Mouse (Mus musculus) embryonic facial prominence, embryonic 12.5 days (tissue): ENCODE results near the gene Dbndd2. TPM values are rescaled to one million over a fixed set of nuclear protein-coding genes. Genes with fewer than 3 reads are reported as not detected.

Source experiments
- ATAC-seq: fragments of 200-750 bp; cut with Nextera tagmentation; 2 replicates; pipeline ENCODE4 v1.8.0; 2017; ENCODE audit not compliant: insufficient number of reproducible peaks, insufficient read depth, low FRiP score, low TSS enrichment
- H3K27ac ChIP-seq: fragments of 300-500 bp; sonication (generic); 2 replicates; pipeline ENCODE4 v1.5.1; 2016; ENCODE audit warnings: mild to moderate bottlenecking
- H3K27me3 ChIP-seq: fragments of 300-500 bp; sonication (generic); 2 replicates; pipeline ENCODE4 v1.6.1; 2016; ENCODE audit warnings: mild to moderate bottlenecking, moderate library complexity
- H3K36me3 ChIP-seq: fragments of 300-500 bp; sonication (generic); 2 replicates; pipeline ENCODE4 v1.6.1; 2016; ENCODE audit warnings: mild to moderate bottlenecking
- H3K4me1 ChIP-seq: fragments of 300-500 bp; sonication (generic); 2 replicates; pipeline ENCODE4 v1.6.1; 2016
- H3K4me2 ChIP-seq: fragments of 300-500 bp; sonication (generic); replicated peaks from 2 replicates; pipeline ENCODE4 v1.6.1; 2016; ENCODE audit warnings: mild to moderate bottlenecking, moderate library complexity
- H3K4me3 ChIP-seq: fragments of 300-500 bp; sonication (generic); 2 replicates; pipeline ENCODE4 v1.5.1; 2016; ENCODE audit warnings: mild to moderate bottlenecking
- H3K9ac ChIP-seq: fragments of 300-500 bp; sonication (generic); 2 replicates; pipeline ENCODE4 v1.6.1; 2016; ENCODE audit warnings: mild to moderate bottlenecking, moderate library complexity
- H3K9me3 ChIP-seq: fragments of 300-500 bp; sonication (generic); 2 replicates; pipeline ENCODE4 v1.6.1; 2016; ENCODE audit warnings: mild to moderate bottlenecking, moderate library complexity
- WGBS: fragments of 180-500 bp; shearing (Covaris S2); methylation state at CpG from one replicate; pipeline ENCODE4 v1.1.7; 2016; 5-methylcytosine and 5-hydroxymethylcytosine counted together
- polyA plus RNA-seq: library from polyadenylated mRNA; unstranded; fragments of >200 nt; fragmentation: Nextera tagmentation; extraction: Ambion mirVana; gene quantifications from 2 replicates; pipeline ENCODE4 v1.2.1, GENCODE M21; 2016

Gene Dbndd2
- 1.7 and 2.2 TPM in 2 replicates for polyA plus RNA-seq

GRCm38 (mm10) chr2:164485681-164486257 lies at the start of gene Dbndd2:
Dbndd2 (plus strand) TSS chr2:164486106.
- Histone ChIP-seq H3K36me3 (no peaks in the 10 kb centered on the region), H3K27ac (no peak within 1 kb of the TSS), H3K9ac (peak within 1 kb of the TSS; percentile 68), H3K9me3 (no peaks in the 10 kb centered on the region), H3K4me1 (peaks cover 9% of the 10 kb centered on the region; the same call in 1 of the 2 replicates), H3K4me3 (peak within 1 kb of the TSS; percentile 84), H3K4me2 (peak within 1 kb of the TSS; percentile 100), H3K27me3 (peaks cover 46% of the 10 kb centered on the region)
- no peak for ATAC-seq
- 3% methylated on average over 26 of the region's 26 CpGs for WGBS

GRCm38 (mm10) chr2:164436215-164436913 lies 49.5 kb upstream of the Dbndd2 start:
- Histone ChIP-seq H3K4me2 (0 out of 2 replicates have a peak overlapping the region, but pooled peaks have one; percentile 11), H3K36me3 (no peaks in the 10 kb centered on the region), H3K27ac (peak overlapping the region; percentile 14), H3K4me1 (peaks cover 73% of the 10 kb centered on the region), H3K27me3 (peaks cover 5% of the 10 kb centered on the region; the same call in 1 of the 2 replicates), H3K4me3 (no peak overlapping the region), H3K9me3 (no peaks in the 10 kb centered on the region), H3K9ac (no peak overlapping the region)
- 7% methylated on average over 8 of the region's 8 CpGs for WGBS
- ATAC-seq: no peak

- H3K4me3 ChIP-seq: no peak overlapping the region
- H3K9me3 ChIP-seq: no peaks in the 10 kb centered on the region
- ATAC-seq: no peak
- no peak overlapping the region for H3K9ac ChIP-seq
- H3K27ac ChIP-seq: peak overlapping the region; percentile 14
- H3K36me3 ChIP-seq: no peaks in the 10 kb centered on the region
- WGBS: 41% methylated on average over 3 of the region's 3 CpGs
- H3K27me3 ChIP-seq: peaks cover 5% of the 10 kb centered on the region; the same call in 1 of the 2 replicates
- 0 out of 2 replicates have a peak overlapping the region, but pooled peaks have one; percentile 11 for H3K4me2 ChIP-seq
- H3K4me1 ChIP-seq: peaks cover 73% of the 10 kb centered on the region
These were observed 48.9 kb upstream of the Dbndd2 start for GRCm38 (mm10) chr2:164436961-164437360.

- Histone ChIP-seq H3K4me1 (peaks cover 69% of the 10 kb centered on the region), H3K4me3 (no peak overlapping the region), H3K27me3 (peaks cover 5% of the 10 kb centered on the region; the same call in 1 of the 2 replicates), H3K9me3 (no peaks in the 10 kb centered on the region), H3K9ac (no peak overlapping the region), H3K27ac (no peak overlapping the region), H3K36me3 (no peaks in the 10 kb centered on the region), H3K4me2 (no peak overlapping the region)
- WGBS: 51% methylated on average over 6 of the region's 6 CpGs
- ATAC-seq: no peak
These were observed 48.2 kb upstream of the Dbndd2 start for GRCm38 (mm10) chr2:164437710-164438109.

GRCm38 (mm10) chr2:164438257-164438656 lies 47.6 kb upstream of the Dbndd2 start:
- no peaks in the 10 kb centered on the region for H3K9me3 ChIP-seq
- H3K36me3 ChIP-seq: no peaks in the 10 kb centered on the region
- no peak overlapping the region for H3K4me3 ChIP-seq
- H3K4me1 ChIP-seq: peaks cover 67% of the 10 kb centered on the region
- H3K27me3 ChIP-seq: peaks cover 5% of the 10 kb centered on the region; the same call in 1 of the 2 replicates
- ATAC-seq: no peak
- no peak overlapping the region for H3K9ac ChIP-seq
- no peak overlapping the region for H3K4me2 ChIP-seq
- WGBS: 64% methylated on average over 8 of the region's 8 CpGs
- no peak overlapping the region for H3K27ac ChIP-seq

GRCm38 (mm10) chr2:164439001-164439421 lies 46.9 kb upstream of the Dbndd2 start:
- Histone ChIP-seq H3K9me3 (no peaks in the 10 kb centered on the region), H3K9ac (no peak overlapping the region)

GRCm38 (mm10) chr2:164440314-164440713 lies 45.6 kb upstream of the Dbndd2 start:
- ATAC-seq: no peak
- H3K4me1 ChIP-seq: peaks cover 61% of the 10 kb centered on the region
- H3K9me3 ChIP-seq: no peaks in the 10 kb centered on the region
- H3K36me3 ChIP-seq: no peaks in the 10 kb centered on the region
- H3K27me3 ChIP-seq: peaks cover 5% of the 10 kb centered on the region; the same call in 1 of the 2 replicates
- 66% methylated on average over 5 of the region's 5 CpGs for WGBS
- H3K9ac ChIP-seq: no peak overlapping the region
- H3K4me3 ChIP-seq: no peak overlapping the region
- no peak overlapping the region for H3K4me2 ChIP-seq
- no peak overlapping the region for H3K27ac ChIP-seq

More at GRCm38 (mm10) chr2:164439001-164439421, 46.9 kb upstream of the Dbndd2 start:
- no peak overlapping the region for H3K4me3 ChIP-seq
- H3K27ac ChIP-seq: no peak overlapping the region
- H3K36me3 ChIP-seq: no peaks in the 10 kb centered on the region
- H3K27me3 ChIP-seq: peaks cover 5% of the 10 kb centered on the region; the same call in 1 of the 2 replicates
- 66% methylated on average over 3 of the region's 3 CpGs for WGBS
- peaks cover 66% of the 10 kb centered on the region for H3K4me1 ChIP-seq
- ATAC-seq: no peak
- no peak overlapping the region for H3K4me2 ChIP-seq

- Histone ChIP-seq H3K4me2 (peak overlapping the region; percentile 86), H3K4me3 (peak overlapping the region; percentile 62; the same call in 1 of the 2 replicates), H3K27me3 (peaks cover 5% of the 10 kb centered on the region; the same call in 1 of the 2 replicates), H3K9me3 (no peaks in the 10 kb centered on the region), H3K9ac (no peak overlapping the region), H3K4me1 (peaks cover 52% of the 10 kb centered on the region), H3K27ac (no peak overlapping the region), H3K36me3 (no peaks in the 10 kb centered on the region)
- no peak for ATAC-seq
- 24% methylated on average over 8 of the region's 8 CpGs for WGBS
These were observed 44.8 kb upstream of the Dbndd2 start for GRCm38 (mm10) chr2:164441155-164441554.

- Histone ChIP-seq H3K4me3 (peak overlapping the region; percentile 62), H3K9ac (peak overlapping the region; percentile 78; the same call in 1 of the 2 replicates), H3K27ac (no peak overlapping the region), H3K36me3 (no peaks in the 10 kb centered on the region), H3K9me3 (no peaks in the 10 kb centered on the region), H3K4me1 (peaks cover 47% of the 10 kb centered on the region), H3K27me3 (peaks cover 5% of the 10 kb centered on the region; the same call in 1 of the 2 replicates), H3K4me2 (peak overlapping the region; percentile 86)
- no peak for ATAC-seq
- 33% methylated on average over 7 of the region's 7 CpGs for WGBS
These were observed 44.2 kb upstream of the Dbndd2 start for GRCm38 (mm10) chr2:164441731-164442130.

- Histone ChIP-seq H3K9ac (peak overlapping the region; percentile 78), H3K27ac (peak overlapping the region; percentile 54), H3K27me3 (peaks cover 5% of the 10 kb centered on the region; the same call in 1 of the 2 replicates), H3K4me3 (peak overlapping the region; percentile 62), H3K4me2 (peak overlapping the region; percentile 86), H3K9me3 (no peaks in the 10 kb centered on the region), H3K4me1 (peaks cover 39% of the 10 kb centered on the region), H3K36me3 (no peaks in the 10 kb centered on the region)
- WGBS: 3% methylated on average over 29 of the region's 29 CpGs
- 0 out of 2 replicates have a peak, but pooled peaks have one; percentile 58 for ATAC-seq
These were observed 43.4 kb upstream of the Dbndd2 start for GRCm38 (mm10) chr2:164442315-164443050.

GRCm38 (mm10) chr2:164443051-164443437 lies 42.9 kb upstream of the Dbndd2 start:
- Histone ChIP-seq H3K9ac (peak overlapping the region; percentile 78), H3K36me3 (no peaks in the 10 kb centered on the region), H3K27ac (peak overlapping the region; percentile 54), H3K4me2 (peak overlapping the region; percentile 86), H3K4me1 (peaks cover 36% of the 10 kb centered on the region), H3K9me3 (no peaks in the 10 kb centered on the region), H3K27me3 (peaks cover 5% of the 10 kb centered on the region; the same call in 1 of the 2 replicates), H3K4me3 (peak overlapping the region; percentile 62)
- WGBS: under 1% methylated on average over 26 of the region's 26 CpGs
- peak; percentile 72 for ATAC-seq
